Mouse (Mus musculus) left cerebral cortex, postnatal 10 days (tissue): ENCODE data around the gene Dynll1. TPM values are rescaled to one million over a fixed set of nuclear protein-coding genes. Genes with fewer than 3 reads are reported as not detected.

ENCODE experiments used
- DNase-seq, 2 experiments: peaks; one replicate each; pipeline ENCODE4 v3.0.0; 2021 to 2022; ENCODE audit warnings: low spot score in 2 of 2, mixed read lengths in 1 of 2; ENCODE audit errors: extremely low spot score in 1 of 2
- intact Hi-C: fragments of 180-260 bp; cut with DNase I; formaldehyde crosslinking; loops from one replicate; pipeline ENCODE4 v1.15.1; 2025
- total RNA-seq, 2 experiments: library from RNA; stranded (reverse); gene quantifications; 2 replicates each; pipeline ENCODE4 v1.2.3; 2021

Gene Dynll1
- total RNA-seq, 2 experiments from 2014 or later: 702 to 749 TPM

DNA sequence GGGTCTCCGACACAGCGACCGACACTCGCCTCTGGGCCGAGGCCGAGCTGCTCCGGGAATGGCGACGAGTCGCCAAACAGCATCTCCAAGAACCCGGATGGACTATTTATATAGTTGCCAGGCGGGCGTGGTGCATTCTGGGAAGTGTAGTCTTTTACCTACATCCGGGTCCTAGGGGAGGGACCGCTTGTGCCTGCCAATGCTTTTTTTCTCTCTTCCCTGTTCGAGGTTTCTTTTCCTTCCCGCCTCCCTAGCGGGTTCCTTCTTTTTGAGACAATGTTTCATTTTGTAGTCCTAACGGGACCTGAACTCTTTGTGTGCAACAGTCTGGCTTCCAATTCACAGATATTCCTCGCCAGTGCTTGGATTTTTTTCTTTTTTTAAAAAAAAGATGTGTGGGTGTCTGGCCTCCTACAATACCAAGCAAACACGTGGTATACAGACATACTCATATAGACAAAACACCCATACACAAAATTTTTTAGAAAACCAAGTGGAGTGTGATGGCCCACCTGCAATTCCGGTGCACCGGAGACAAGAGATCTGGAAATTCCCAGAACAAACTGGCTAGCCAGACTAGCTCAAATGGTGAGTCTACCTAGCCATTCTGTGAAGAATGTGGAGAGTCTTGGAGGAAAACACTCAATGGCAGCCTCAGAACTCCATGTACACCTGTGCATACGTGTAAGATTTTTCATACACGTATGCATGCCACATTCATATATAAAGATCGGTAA is 27.8 kb downstream of the Dynll1 start, which contains the start of gene Rnf10:
TSS of gene Rnf10 (minus strand) at position 87 of the 737 bp plus-strand sequence.
- peak; percentile 96 to 99 for DNase-seq
- intact Hi-C loops: no loop called here

DNA sequence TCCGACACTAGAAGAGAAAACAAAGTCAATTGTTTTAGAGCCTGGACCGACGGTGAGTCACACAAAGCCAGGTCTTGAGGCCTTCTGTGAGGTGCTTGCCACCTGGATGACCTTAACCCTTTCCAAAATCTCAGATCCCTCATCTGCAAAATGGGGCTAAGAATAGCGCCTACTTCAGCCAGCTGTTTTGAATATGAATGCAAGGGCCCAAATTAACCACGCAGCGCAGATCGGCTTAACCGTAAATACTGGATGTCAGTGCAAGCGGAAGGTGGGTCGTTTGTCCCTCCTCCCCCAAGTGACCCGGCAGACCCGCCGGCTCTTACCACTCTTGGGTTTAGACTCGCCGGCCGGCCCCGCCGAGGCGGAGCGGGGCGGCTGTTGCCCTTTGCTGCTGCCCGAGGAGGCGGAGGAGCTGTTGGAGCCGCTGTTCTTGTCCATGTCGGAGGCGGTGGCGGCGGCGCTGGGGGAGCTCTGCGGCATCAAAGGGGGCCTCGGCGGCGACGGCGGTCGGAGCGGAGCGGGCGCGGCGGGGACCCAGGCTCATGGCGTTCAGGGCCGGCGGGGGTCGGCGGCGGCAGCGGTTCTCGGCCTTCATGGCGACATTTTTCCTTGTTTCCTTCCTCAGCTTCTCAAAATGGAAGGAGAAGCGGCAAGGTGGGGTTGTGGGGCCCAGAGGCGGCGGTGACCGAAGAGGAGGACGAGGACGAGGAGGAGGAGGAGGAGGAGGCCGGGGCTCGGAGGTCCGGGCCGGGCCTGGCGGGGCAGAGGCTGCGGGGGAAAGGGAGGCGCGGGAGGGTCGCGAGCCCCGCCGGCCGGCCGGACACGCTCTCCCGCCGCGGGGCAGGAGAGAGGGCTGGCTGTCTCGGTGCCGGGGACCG is 28.6 kb downstream of the Dynll1 start:
- peak in 1 of 2 experiments; percentile 74 for DNase-seq
- intact Hi-C loops: no loop called here

DNA sequence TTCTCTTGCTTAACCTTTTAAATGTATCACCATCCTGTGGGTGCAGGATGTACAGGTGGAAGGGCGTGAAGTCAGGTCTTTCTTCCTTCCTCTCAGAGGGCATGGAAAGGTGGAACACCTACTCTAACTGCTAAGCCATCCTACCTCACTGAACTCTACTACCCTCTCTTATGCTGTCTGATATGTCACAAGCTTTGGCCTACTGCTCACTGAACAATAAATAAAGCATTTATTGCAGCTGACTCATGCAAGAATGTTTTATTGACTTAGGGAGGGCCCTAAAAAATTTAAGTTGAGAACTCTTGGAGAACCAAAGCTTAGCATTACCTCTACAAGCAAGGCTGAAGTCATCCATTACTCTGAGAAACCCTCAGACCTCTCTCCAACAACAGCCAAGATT is 30.8 kb downstream of the Dynll1 start:
- no peak for DNase-seq
- intact Hi-C loops: no loop called here

DNA sequence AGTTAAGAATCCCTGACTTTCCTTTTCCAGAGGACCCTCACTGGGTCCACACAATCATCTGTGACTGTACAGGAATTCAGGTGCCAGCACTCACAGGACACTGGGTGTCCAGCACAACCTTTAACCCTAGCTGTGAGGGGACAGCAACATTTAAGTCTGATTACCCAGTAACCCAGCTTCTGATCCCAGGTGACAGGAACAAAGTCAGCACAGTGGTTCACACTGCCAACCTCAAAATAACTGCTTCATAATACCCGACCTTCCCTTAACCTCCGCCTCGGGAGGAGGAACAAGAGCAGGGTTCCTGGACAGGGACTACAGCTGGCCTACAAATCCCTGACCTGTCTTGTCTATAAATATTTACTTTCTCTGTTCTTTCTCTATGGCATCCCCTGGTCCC is 32.5 kb downstream of the Dynll1 start:
- no peak for DNase-seq
- intact Hi-C loops: no loop called here

DNA sequence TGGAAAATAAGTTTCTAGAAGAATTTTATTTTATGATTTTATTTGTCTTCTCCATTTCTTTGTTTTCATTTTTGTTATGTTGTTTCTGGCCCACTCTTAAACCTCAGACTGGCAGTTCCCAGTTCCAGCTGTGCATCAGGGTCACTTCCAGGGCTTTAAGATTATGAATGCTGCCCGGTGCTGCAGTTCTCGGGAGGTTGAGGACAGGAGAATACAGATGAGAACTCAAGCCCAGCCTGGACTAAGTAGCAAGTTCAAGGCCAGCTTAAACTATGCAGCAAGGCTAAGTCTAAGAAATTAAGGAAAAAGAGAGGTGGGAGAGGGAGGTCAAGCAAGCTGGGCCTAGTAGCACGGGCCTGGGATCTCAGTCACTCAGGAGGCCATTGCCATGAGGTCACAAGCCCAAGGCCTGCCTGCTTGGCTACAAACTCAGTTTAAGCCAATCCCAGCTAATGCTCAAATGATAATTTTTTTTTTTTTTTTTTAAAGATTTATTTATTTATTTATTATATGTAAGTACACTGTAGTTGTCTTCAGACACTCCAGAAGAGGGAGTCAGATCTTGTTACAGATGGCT is 33.2 kb downstream of the Dynll1 start:
- intact Hi-C loops: no loop called here
- no peak for DNase-seq

DNA sequence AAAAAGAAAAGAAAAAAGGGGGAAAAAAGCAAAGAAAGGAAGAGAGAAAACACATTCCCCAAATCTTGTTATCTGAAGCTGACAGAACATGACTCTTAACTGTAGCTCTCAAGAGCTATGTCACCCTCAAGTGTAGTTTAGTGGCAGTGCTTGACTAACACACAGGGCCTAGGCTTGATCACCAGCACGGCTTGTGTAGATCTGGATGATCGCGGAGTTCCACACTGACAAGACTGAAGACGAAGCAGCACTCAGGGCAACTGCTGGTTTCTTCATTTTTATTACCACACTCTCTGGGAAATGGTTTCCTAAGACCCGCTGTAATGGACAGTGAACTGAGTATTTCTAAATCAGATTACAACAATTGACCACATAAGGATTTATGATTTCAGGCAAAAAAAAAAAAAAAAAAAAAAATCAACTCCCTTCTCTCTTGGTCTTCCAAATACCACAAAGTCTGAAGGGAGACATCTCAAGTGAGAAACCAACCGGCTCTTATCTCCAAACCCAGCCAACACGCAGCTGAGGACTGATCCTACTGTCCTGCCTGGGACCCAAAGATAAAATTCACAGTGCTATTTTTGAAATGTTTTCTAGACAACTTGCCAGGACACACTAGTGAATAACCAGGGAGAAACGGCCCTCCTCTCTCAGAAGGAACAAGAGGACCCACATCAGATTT is 33.9 kb downstream of the Dynll1 start:
- DNase-seq: no peak
- intact Hi-C loops: no loop called here

DNA sequence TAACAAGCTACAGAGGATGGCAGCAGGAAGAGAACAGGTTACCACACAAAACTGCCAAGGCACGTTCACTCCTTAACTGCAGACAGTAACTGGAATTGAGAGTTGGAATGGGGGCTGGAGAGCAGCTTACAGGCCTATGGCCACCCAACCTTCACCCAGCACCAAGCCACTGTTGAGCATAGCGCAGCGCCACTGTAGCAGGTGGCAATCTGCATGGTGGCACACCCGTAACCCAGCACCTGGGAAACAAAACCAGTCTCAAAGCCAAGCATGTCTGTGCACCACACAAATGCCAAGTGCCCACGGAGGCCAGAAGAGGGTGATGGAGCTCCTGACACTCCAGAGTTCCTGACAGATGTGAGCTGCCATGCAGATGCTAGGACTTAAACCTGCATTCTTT is 34.5 kb downstream of the Dynll1 start:
- intact Hi-C loops: no loop called here
- no peak for DNase-seq

DNA sequence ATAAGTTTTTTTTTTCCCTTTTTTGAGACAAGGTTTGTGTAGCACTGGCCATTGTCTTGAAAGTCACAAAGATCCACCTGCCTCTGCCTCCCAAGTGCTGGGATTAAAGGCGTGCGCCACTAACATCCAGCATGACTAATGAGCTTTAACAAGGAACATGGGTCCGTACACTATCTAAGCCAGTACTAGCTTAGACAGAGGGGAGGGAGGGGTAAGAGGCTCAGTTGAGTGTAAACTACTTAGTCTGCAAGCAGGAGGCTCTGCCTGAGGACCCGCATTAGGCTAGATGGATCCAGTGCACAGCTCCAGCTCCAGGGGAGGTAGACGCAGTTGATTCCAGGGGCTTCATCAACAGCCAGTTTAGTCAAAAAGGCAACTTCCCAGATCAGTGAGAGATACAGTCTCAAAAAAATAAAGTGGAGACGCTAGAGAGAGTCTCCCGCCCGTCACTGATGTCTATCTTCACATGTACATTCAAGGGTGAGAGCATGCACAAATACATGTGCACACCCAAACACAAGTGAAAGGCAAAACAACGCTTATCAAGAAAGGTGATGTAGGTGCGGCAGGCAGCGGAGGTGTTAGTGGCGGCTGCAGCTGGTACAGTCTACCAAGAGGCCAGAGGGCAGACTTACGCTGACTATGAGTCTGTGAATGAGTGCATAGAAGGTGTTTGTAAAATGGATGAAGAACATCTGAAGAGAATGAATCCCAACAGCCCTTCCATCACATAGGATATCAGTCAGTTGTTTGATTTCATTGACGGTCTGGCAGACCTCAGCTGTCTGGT is 38.1 kb downstream of the Dynll1 start:
- intact Hi-C loops: no loop called here
- DNase-seq: no peak

DNA sequence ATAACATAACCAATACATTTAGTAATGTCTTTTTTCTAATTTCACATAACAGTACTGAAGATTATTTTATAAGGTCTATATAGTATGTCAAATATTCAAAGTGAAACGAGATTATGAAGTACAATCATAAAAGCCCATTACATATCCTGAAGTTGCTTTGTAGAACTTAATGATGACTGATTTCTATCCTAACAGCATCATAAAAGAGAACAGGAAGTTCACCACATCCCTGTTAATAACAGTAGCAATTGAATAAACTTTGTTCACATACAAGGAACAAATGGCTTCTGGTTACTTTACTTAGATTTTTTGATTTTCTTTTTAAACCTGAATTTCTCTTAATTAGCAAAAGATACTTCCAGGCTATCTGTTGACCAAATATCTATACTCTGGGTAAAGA is 38.9 kb downstream of the Dynll1 start:
- intact Hi-C loops: no loop called here
- DNase-seq: no peak

DNA sequence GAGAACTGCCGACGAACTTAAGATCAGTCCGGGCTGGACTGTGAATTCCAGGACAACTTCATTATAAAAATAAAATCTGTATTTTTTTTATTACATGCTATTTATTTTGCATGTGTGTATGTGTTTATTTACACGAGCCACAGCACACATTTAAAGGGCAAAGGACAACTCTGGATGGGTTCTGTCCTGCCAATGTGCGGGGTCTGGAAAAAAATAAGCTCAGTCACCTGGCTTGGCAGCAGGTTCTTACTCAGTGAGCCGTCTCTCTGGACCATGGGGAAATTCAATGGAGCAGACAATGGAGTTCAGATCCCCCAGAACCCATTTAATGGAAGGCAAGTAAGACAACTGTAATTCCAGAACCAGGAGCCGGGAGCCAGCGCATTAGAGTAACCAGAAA is 39.7 kb downstream of the Dynll1 start:
- intact Hi-C loops: no loop called here
- no peak for DNase-seq

DNA sequence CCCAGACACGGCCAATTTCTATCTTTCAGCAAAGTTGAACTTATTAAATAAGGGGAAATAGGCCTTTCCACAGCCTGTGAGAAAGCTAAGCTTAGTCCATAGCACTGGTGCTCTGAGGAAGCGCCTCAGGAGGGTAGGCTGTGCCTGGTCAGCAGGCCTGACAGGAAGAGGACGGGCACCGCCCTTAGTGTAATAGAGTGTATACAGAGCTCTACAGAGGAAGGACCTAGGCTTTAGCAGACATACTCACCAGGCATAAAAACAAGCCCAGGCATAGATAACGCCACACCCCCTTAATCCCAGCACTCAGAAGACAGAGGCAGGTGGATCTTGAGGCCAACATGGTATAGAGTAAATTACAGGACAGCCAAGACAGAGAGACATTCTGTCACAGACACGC is 40.4 kb downstream of the Dynll1 start:
- DNase-seq: peak in 1 of 2 experiments; percentile 20
- intact Hi-C loops: no loop called here

DNA sequence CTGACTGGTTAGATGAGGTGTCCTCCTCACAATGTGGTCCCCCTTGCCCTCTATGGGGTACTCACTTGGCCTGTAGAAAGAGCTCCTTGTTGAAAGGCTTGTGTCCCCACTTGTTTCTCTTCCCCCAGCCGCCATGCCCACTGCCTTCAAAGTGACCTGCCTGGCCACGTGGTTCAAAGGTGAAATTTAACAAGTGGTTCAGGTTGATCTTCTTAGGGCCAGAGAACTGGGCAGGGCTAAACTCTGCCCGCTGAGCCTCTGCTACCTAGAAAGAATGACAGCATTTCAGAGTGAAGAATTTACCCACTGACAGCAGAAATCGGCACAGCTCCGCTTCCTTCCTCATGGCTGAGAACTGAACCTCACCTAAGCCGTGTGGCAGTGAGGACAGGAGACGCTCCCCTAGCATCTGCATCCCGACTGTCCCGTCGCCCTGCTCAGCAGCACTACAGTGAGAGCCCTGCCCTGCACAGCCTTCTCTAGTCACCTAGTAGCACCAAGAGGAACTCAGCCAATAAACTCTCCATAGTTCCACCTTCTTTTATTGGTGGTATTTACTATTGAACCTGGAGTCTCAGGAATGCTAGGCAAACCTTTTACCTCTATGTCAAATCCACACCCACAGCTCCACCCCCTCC is 43.8 kb downstream of the Dynll1 start:
- peak in 1 of 2 experiments; percentile 13 for DNase-seq
- intact Hi-C loops: no loop called here

DNA sequence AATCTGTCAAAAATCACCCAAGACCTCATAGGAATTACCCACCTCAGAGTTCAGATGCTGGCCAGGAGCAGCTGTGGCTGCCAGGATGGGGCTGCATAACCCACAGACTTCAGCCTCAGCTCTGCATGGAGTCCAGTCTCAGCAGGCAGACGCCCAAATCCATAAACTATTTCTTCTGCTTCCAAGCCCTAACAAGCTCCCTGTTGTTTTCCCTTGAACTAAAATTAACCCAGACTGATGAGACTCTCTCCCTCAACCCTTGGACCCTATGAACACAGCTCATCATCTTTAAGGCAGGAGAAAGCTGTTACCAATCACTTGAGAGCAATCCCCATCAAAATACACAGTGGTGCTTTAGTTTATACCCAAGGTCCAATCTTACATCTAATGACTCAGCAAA is 45.3 kb downstream of the Dynll1 start:
- DNase-seq: no peak
- intact Hi-C loops: no loop called here

Other genes starting within 250 kb of the Dynll1 start
- not detected for gene Gm10401, start 202.7 kb downstream of the Dynll1 start, total RNA-seq
- 1 to 10 TPM; 4.9 to 5.8 TPM for gene Acads, start 181.7 kb downstream of the Dynll1 start, total RNA-seq
- gene Unc119b, start 166.0 kb downstream of the Dynll1 start, total RNA-seq: 10 to 100 TPM; 22.5 to 27.2 TPM
- 10 to 100 TPM; 68.0 to 72.3 TPM for gene Mlec, start 142.8 kb downstream of the Dynll1 start, total RNA-seq
- 100 to 1,000 TPM; 109 to 111 TPM for gene Cabp1, start 106.6 kb downstream of the Dynll1 start, total RNA-seq
- gene Pop5, start 65.2 kb downstream of the Dynll1 start, total RNA-seq: 10 to 100 TPM; 35.5 to 35.7 TPM
- gene Rnf10, start 28.1 kb downstream of the Dynll1 start, total RNA-seq: 100 to 1,000 TPM; 256 to 269 TPM
- gene Coq5, start 21.3 kb downstream of the Dynll1 start, total RNA-seq: 10 to 100 TPM; 36.4 to 37.1 TPM
- gene Srsf9, start 26.2 kb upstream of the Dynll1 start, total RNA-seq: 10 to 100 TPM; 59.6 to 64.6 TPM
- gene Gatc, start 40.2 kb upstream of the Dynll1 start, total RNA-seq: 10 to 100 TPM; 23.8 to 25.5 TPM
- gene Triap1, start 40.2 kb upstream of the Dynll1 start, total RNA-seq: 10 to 100 TPM; 30.3 to 32.8 TPM
- gene Cox6a1, start 48.0 kb upstream of the Dynll1 start, total RNA-seq: 100 to 1,000 TPM; 685 to 725 TPM
- gene Msi1, start 128.6 kb upstream of the Dynll1 start, total RNA-seq: 10 to 100 TPM; 54.2 to 58.0 TPM
- gene Pla2g1b, start 165.3 kb upstream of the Dynll1 start, total RNA-seq: not detected
- 10 to 100 TPM; 26.8 to 31.2 TPM for gene Sirt4, start 183.7 kb upstream of the Dynll1 start, total RNA-seq
- 10 to 100 TPM; 18.8 to 20.8 TPM for gene Pxn, start 205.7 kb upstream of the Dynll1 start, total RNA-seq